Mouse (Mus musculus) lung, adult 2 months (tissue): ENCODE data around the gene Nfyb. TPM values are rescaled to one million over a fixed set of nuclear protein-coding genes. Genes with fewer than 3 reads are reported as not detected.

Experiments used
- DNase-seq: peaks from one replicate; pipeline ENCODE4 v3.0.0; 2022
- H3K4me1 ChIP-seq: fragments of 200-500 bp; 2 replicates; pipeline ENCODE4 v1.6.1; 2011; ENCODE audit warnings: low read length; ENCODE audit not compliant: control insufficient read depth, insufficient read depth
- H3K4me3 ChIP-seq: fragments of 200-500 bp; replicated peaks from 2 replicates; pipeline ENCODE3; 2011; ENCODE audit warnings: low read depth, mild to moderate bottlenecking, control low read depth, low read length; ENCODE audit errors: extremely low read depth
- CTCF ChIP-seq: fragments of 200-500 bp; IDR thresholded peaks from 2 replicates; pipeline ENCODE4 v1.5.1; 2011; ENCODE audit warnings: mild to moderate bottlenecking, low read length, control low read depth; ENCODE audit not compliant: insufficient read depth
- POLR2A ChIP-seq: fragments of 200-500 bp; IDR thresholded peaks from 2 replicates; pipeline ENCODE4 v1.6.1; 2011; ENCODE audit warnings: low read depth, mild to moderate bottlenecking, control low read depth, low read length, borderline replicate concordance; ENCODE audit errors: extremely low read depth
- WGBS: fragments of 180-500 bp; shearing (Covaris S2); methylation state at CpG from one replicate; pipeline ENCODE4 v1.1.7; 2018; 5-methylcytosine and 5-hydroxymethylcytosine counted together
- polyA plus RNA-seq: library from polyadenylated mRNA; depleted of rRNA; stranded (reverse); fragments of >200 nt; gene quantifications from 2 replicates; pipeline ENCODE4 v1.2.3, GENCODE M21; 2012

The Nfyb gene
- polyA plus RNA-seq, 1 experiment, result 7.1 TPM

DNA sequence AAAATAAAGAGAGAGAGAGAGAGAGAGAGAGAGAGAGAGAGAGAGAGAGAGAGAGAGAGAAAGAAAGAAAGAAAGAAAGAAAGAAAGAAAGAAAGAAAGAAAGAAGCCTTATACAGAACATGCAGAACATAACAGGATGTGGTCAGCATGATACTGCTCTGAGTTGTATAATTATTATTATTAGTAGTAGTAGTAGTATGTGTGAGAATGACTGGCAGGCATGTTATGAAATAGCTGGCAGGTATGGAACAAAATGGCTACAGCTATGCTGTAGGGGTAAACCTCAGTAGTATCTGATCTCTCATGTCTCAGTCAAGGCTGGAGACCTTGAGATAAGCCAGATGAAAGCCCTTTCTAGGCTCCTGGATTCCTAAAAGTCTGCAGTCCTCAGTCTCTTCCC is 25.2 kb upstream of the Nfyb start:
- DNase-seq, result no peak
- H3K4me3 ChIP-seq, result no peak overlapping the region
- TF ChIP-seq CTCF (no peak), POLR2A (no peak)

DNA sequence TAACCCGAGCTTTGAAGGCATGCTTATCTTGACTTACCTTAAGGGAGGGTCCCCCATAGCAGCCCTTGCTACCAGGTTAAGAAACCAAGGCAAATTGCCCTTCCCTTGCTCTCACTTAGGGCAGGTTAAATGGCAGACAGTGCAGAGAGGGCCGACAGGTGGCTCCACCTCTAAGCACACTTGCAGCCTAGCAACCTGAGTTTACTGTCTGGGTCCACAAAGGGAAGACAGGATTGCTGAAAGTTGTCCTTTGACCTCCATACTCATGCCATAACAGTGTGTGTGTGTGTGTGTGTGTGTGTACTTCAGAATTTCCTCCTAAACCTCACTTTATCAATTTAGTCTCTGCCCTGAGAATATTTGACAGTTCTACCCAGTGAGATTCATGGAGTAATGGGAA is 18.5 kb upstream of the Nfyb start:
- no peak overlapping the region for H3K4me3 ChIP-seq
- peaks cover 2% of the 10 kb centered on the region; the same call in 1 of the 2 replicates for H3K4me1 ChIP-seq
- no peak for TF ChIP-seq CTCF
- no peak for TF ChIP-seq POLR2A
- WGBS, result 31% methylated on average over 2 of the region's 2 CpGs
- no peak for DNase-seq

More for the DNA sequence above, 25.2 kb upstream of the Nfyb start:
- no peaks in the 10 kb centered on the region for H3K4me1 ChIP-seq

DNA sequence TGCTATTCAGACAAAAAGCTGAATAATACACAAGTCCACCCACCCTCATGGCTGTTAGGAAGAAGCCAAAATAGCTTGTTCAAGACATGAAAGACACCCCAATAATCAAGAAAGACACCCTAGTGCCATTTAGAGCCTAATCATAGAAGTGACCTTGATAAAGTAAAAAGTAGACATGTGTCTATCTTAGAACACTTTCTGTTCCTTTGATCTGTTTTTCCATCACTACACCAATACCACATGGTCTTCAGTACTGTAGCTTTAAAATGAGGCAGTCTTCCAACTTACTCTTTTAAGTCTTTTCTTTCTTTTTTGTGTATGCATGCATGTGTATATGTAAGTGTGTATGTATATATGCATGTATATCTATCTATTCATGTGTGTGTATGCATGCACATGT is 16.9 kb upstream of the Nfyb start:
- no peak for DNase-seq
- TF ChIP-seq POLR2A (no peak), CTCF (no peak)
- no peak overlapping the region for H3K4me3 ChIP-seq
- H3K4me1 ChIP-seq, result peaks cover 2% of the 10 kb centered on the region; the same call in 1 of the 2 replicates

DNA sequence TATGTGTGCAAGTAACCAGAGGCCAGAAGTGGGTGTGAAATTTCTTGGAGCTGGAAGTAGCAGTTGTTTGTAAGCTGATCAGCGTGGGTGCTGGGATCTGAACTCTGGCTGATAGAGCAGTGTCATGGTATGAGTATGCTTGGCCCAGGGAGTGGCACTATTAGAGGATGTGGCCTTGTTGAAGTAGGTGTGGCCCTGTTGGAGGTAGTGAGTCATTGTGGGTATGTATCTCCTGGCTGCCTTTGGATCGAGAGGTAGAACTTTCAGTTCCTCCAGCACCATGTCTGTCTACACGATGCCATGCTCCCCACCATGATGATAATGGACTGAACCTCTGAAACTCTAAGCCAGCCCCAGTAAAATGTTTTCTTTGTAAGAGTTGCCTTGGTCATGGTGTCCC is 16.4 kb upstream of the Nfyb start:
- WGBS, result 83% methylated on average over 3 of the region's 3 CpGs
- Histone ChIP-seq H3K4me3 (no peak overlapping the region), H3K4me1 (peaks cover 2% of the 10 kb centered on the region; the same call in 1 of the 2 replicates)
- no peak for DNase-seq
- TF ChIP-seq CTCF (no peak), POLR2A (no peak)

DNA sequence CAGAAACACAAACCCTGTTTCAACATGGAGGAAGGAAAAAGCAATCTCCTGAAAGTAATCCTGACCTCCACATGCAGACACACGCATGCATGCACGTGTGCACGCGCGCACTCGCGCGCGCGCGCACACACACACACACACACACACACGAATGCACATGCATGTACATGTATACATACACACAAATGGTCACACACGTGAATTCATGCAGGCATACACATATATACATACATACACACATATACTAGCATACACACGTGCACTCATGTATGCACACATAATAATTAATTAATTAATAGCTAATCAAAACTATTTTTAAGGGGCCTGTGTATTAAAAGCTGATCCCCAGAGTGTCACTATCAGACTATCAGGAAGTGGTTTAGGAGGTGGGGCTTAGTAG is 15.9 kb upstream of the Nfyb start:
- DNase-seq, result no peak
- TF ChIP-seq CTCF (no peak), POLR2A (no peak)
- H3K4me1 ChIP-seq, result peaks cover 2% of the 10 kb centered on the region; the same call in 1 of the 2 replicates
- H3K4me3 ChIP-seq, result no peak overlapping the region
- WGBS, result 97% methylated on average over 14 of the region's 14 CpGs

DNA sequence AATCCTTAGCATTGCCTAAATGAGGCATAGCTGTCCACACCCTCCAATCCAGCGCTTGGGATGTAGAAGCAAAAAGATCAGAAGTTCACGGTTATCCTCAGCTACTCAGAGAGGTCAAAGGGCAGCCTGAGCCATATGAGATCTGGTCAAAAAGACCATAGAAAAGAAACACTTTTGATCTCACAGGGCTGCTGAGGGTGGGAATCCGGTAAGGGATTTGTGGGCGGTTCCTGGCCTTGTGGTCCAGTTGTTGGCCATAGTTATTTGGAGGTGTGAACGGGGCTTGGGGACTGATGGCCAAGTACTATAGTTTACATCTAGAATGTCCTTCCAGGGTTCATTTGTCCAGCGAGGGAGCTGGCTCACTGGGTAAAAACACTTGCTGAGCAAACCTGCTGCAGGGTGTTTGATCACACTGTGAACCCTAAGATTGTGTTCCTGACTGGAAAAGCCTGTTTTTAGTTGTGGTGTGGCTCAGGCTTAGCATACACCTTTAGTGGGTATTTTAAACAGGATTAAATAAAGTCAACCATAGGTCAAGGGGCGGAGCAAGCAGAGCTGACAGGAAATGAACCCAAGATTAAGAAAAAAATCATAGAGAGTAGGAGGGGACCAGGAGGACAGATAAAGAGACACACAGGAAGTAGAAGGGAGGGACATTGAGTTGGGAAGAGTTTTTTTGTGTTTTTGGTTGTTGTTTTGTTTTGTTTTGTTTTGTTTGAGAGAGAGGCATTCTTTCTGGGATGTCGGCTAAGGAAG is 15.0 kb upstream of the Nfyb start:
- WGBS, result 82% methylated on average over 8 of the region's 8 CpGs
- no peak overlapping the region for H3K4me3 ChIP-seq
- H3K4me1 ChIP-seq, result peaks cover 2% of the 10 kb centered on the region; the same call in 1 of the 2 replicates
- no peak for TF ChIP-seq CTCF
- TF ChIP-seq POLR2A, result no peak
- DNase-seq, result no peak

DNA sequence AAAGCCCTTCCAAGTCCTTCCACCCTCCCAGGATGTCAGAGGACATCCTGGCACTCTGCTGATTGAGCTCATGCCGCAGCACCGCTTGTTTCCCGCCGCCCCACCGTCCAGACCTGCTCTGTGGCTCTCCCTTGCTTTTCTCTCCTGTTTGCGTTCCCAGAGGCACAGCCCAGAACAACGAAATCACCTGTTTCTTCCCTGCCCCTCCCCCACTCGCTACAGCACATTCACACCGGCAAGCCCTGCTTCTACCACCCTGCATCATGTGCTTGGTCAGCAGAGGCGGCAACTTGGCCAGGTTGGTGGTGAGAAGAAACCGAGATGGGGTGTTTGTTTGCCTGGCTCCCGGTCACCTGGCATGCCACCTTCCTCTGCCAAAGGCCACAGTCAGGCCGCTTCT is 13.9 kb upstream of the Nfyb start:
- DNase-seq, result no peak
- TF ChIP-seq CTCF, result no peak
- TF ChIP-seq POLR2A, result no peak
- 33% methylated on average over 13 of the region's 13 CpGs for WGBS
- H3K4me3 ChIP-seq, result peak overlapping the region; percentile 24
- peaks cover 2% of the 10 kb centered on the region; the same call in 1 of the 2 replicates for H3K4me1 ChIP-seq

DNA sequence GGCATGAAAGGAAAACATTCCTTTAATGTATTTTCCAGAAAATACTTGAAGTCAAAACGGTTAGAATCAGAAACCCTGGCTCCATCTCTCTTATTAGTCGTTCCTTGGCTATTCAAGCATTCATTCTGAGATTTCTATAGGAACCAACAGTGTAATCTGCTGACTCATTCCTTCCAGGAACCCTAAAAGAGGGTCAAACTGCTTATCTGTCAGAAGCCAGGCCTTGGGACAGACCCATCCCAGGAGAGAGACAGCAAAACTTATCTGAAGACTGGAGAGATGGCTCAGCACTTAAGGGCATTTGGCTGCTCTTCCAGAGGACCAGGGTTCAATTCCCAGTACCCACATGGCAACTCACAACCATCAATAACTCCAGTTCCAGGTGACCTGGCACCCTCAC is 13.1 kb upstream of the Nfyb start:
- no peak for TF ChIP-seq CTCF
- TF ChIP-seq POLR2A, result no peak
- no peak for DNase-seq
- 48% methylated on average over 2 of the region's 2 CpGs for WGBS
- H3K4me1 ChIP-seq, result peaks cover 2% of the 10 kb centered on the region; the same call in 1 of the 2 replicates
- no peak overlapping the region for H3K4me3 ChIP-seq

DNA sequence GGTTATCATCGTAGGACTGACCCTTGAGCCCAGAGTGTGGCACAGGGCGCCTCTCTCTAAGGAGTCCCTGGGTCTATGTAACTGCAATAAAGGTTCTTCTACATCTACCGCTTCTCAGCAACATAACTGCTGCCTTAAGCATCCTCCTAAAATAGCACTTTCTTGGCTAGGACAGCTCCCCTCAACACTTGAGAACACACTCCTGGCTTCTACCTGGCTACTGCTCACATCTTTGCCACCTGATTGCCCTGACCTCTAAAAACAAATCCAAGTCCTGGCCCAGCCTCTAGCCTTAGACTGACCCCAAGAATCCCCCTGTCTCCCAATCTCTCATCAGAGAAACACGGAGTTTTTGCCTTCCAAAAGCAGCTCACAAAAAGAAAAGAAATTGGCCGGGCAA is 10.9 kb upstream of the Nfyb start:
- TF ChIP-seq POLR2A (no peak), CTCF (no peak)
- DNase-seq, result no peak
- WGBS, result 89% methylated on average over 5 of the region's 5 CpGs
- peaks cover 2% of the 10 kb centered on the region; the same call in 1 of the 2 replicates for H3K4me1 ChIP-seq
- no peak overlapping the region for H3K4me3 ChIP-seq

DNA sequence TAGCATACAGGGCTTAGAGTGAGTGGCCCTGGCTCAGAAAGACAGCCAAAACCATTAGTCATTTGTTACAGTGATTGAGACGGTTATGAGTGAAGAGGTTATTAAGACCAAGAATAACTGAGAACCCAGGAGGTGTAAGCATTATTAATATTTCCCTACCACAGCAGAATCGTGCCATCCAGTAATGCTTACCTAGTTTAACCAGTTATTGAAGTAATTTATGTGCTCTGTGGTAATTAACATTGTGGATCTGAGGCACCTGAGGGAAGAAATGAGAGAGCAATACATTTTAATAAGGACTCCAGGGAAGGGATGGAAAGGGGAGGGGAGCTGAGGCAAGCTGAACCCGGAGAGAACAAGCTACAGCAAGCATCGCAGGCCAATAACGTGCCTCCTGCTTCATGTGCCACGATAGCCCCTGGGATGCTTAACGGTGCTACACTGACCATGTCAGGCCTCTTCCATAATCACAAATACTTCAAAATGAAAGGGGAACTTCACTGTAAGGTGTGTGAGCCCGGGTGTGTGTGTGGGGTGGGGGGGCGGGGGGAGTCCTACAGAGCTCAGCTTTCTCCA is 7.7 kb upstream of the Nfyb start:
- WGBS, result 62% methylated on average over 9 of the region's 9 CpGs
- TF ChIP-seq CTCF, result no peak
- TF ChIP-seq POLR2A, result no peak
- Histone ChIP-seq H3K4me3 (no peak overlapping the region), H3K4me1 (no peaks in the 10 kb centered on the region)
- DNase-seq, result no peak
